15 mouse cellular contexts compared by ENCODE assay signal in genomic region chr2:148092089-148092488, GRCm38 (mm10). TPM values are rescaled to one million over a fixed set of nuclear protein-coding genes. Genes with fewer than 3 reads are reported as not detected.
"Had no signal": no experiment of that assay in that cellular context is flagged by ENCODE, and none has a peak within 500 bp of the region (broad histone marks: within the 10 kb centered on the region; RNA-seq: fewer than 3 reads in every experiment).

No protein-coding gene starts in this region.

- H3K27ac ChIP-seq: liver, embryonic 13.5 days; liver, embryonic 15.5 days; macrophage; midbrain, embryonic 12.5 days; neural tube, embryonic 12.5 days; stomach, embryonic 15.5 days; stomach, postnatal 0 days had no signal

- H3K9ac ChIP-seq: liver, embryonic 13.5 days; liver, embryonic 15.5 days; liver, postnatal 0 days; midbrain, embryonic 12.5 days; neural tube, embryonic 12.5 days; stomach, embryonic 15.5 days had no signal

- DNase-seq: liver, embryonic 13.5 days; liver, postnatal 0 days; midbrain, embryonic 14.5 days; right cerebral cortex, postnatal 14 days; thymus, adult 2 months; thymus, postnatal 25 days; thymus, postnatal 4 days had no signal

- H3K4me1 ChIP-seq: liver, embryonic 13.5 days; liver, embryonic 15.5 days; megakaryocyte, embryonic 14.5 days; midbrain, embryonic 12.5 days; neural tube, embryonic 12.5 days; stomach, embryonic 15.5 days had no signal

- ATAC-seq: liver, postnatal 0 days had no signal

- H3K36me3 ChIP-seq: liver, embryonic 13.5 days; liver, embryonic 15.5 days; midbrain, embryonic 12.5 days; neural tube, embryonic 12.5 days; stomach, embryonic 15.5 days had no signal

- H3K9me3 ChIP-seq: liver, embryonic 13.5 days; liver, embryonic 15.5 days; megakaryocyte, embryonic 14.5 days; midbrain, embryonic 12.5 days; neural tube, embryonic 12.5 days; stomach, embryonic 15.5 days had no signal

- H3K27me3 ChIP-seq: liver, embryonic 13.5 days; liver, embryonic 15.5 days; midbrain, embryonic 12.5 days; neural tube, embryonic 12.5 days; stomach, embryonic 15.5 days had no signal

- H3K4me2 ChIP-seq: liver, embryonic 11.5 days; liver, embryonic 13.5 days; liver, embryonic 15.5 days; midbrain, embryonic 12.5 days; neural tube, embryonic 12.5 days; stomach, embryonic 15.5 days had no signal

- H3K4me3 ChIP-seq: liver, embryonic 13.5 days; liver, embryonic 15.5 days; megakaryocyte, embryonic 14.5 days; midbrain, embryonic 12.5 days; neural tube, embryonic 12.5 days; stomach, embryonic 15.5 days had no signal

RNA-seq across cellular contexts. Expression of gene Foxa2, which starts 45.3 kb away (rescaled TPM):
- polyA plus RNA-seq: macrophage had no signal
